Mouse (Mus musculus) right cerebral cortex, adult 18-20 months (tissue): ENCODE measurements around the gene Btbd35f5.
"Not testable (repeated sequence)": the region's sequence is repeated elsewhere in the genome, so short reads cannot be mapped to it uniquely, and the experiment has no call there.

Experiments
- DNase-seq: peaks from one replicate; pipeline ENCODE4 v3.0.0; 2022; ENCODE audit warnings: mixed read lengths

The Btbd35f5 gene

DNA sequence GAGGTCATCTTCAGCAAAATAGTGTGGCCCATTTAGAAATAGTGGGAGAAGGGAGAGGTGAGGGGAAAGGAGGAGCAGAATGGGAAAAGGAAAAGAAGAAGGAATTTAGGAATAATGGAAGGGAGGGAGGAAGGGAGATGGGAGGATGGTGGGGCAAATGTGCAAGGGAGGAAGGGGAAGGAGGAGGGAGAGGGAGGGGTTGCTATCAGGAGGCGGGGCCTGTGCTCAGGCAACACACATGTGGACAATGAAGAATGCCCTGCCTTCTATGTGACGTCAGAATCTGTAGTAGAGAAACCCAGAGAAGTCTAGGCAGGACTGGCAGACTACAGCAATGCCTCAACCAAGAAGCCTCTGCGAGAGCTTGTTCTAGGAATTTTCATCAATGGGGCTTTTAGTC, at the start of gene Btbd35f5:
TSS of gene Btbd35f5 (plus strand) at position 301 of the 400 bp plus-strand sequence.
- not testable (repeated sequence) for DNase-seq

DNA sequence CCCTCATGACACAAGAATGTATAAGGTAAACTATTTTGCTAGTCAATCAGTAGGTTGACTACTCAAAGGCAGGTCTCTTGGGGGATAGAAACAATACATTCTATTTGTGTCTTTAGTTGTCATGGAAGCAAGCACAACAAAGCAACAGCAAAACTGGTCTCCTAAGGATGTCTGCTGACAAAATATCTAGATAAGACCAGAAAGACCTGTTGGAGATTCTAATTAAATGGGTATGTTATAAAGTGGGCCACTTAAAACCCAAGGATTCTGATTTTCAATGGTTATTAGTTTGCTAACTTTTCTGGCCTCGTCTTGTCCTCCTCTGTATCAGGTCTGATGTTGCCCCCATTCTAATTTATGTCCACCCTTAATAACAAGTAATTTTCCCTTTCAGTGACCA, 32.2 kb upstream of the Btbd35f5 start, which contains the start of gene Gm21789:
TSS of gene Gm21789 (plus strand) at position 301 of the 400 bp plus-strand sequence.
- DNase-seq, result not testable (repeated sequence)
